Mouse (Mus musculus) stomach, embryonic 16.5 days (tissue): Measurements from ENCODE around the gene Rps24. TPM values are rescaled to one million over a fixed set of nuclear protein-coding genes. Genes with fewer than 3 reads are reported as not detected.

Source experiments
- ATAC-seq: fragments of 200-750 bp; cut with Nextera tagmentation; 2 replicates; pipeline ENCODE4 v1.8.0; 2017; ENCODE audit warnings: moderate number of reproducible peaks, moderate TSS enrichment; ENCODE audit not compliant: insufficient read depth, low FRiP score
- H3K27ac ChIP-seq: fragments of 300-500 bp; sonication (generic); 2 replicates; pipeline ENCODE4 v1.5.1; 2014; ENCODE audit warnings: low read length
- H3K27me3 ChIP-seq: fragments of 300-500 bp; sonication (generic); 2 replicates; pipeline ENCODE4 v1.6.1; 2014; ENCODE audit warnings: low read length, control low read depth, mixed read lengths; ENCODE audit not compliant: control insufficient read depth, insufficient read depth
- H3K36me3 ChIP-seq: fragments of 300-500 bp; sonication (generic); 2 replicates; pipeline ENCODE4 v1.6.1; 2014; ENCODE audit warnings: low read length; ENCODE audit not compliant: control insufficient read depth, insufficient read depth
- H3K4me1 ChIP-seq: fragments of 300-500 bp; sonication (generic); 2 replicates; pipeline ENCODE4 v1.6.1; 2014; ENCODE audit warnings: low read length, control low read depth, mixed read lengths; ENCODE audit not compliant: control insufficient read depth, insufficient read depth
- H3K4me2 ChIP-seq: fragments of 300-500 bp; sonication (generic); 2 replicates; pipeline ENCODE4 v1.6.1; 2014; ENCODE audit warnings: low read depth, low read length, mixed read lengths
- H3K4me3 ChIP-seq: fragments of 300-500 bp; sonication (generic); replicated peaks from 2 replicates; pipeline ENCODE4 v1.5.1; 2014; ENCODE audit warnings: mild to moderate bottlenecking, low read length
- H3K9ac ChIP-seq: fragments of 300-500 bp; sonication (generic); 2 replicates; pipeline ENCODE4 v1.6.1; 2014; ENCODE audit warnings: low read length
- H3K9me3 ChIP-seq: fragments of 300-500 bp; sonication (generic); replicated peaks from 2 replicates; pipeline ENCODE4 v1.6.1; 2016; ENCODE audit warnings: low read length, control low read depth; ENCODE audit not compliant: control insufficient read depth
- WGBS: fragments of 180-500 bp; shearing (Covaris S2); extraction: QIAGEN DNeasy Blood & Tissue Kit; methylation state at CpG from one replicate; pipeline ENCODE4 v1.1.7; 2014; 5-methylcytosine and 5-hydroxymethylcytosine counted together
- polyA plus RNA-seq: library from polyadenylated mRNA; unstranded; fragments of >200 nt; fragmentation: Nextera tagmentation; extraction: Ambion mirVana; gene quantifications from 2 replicates; pipeline ENCODE4 v1.2.1, GENCODE M21; 2015

Rps24 gene
- polyA plus RNA-seq, 1 experiment from 2014 or later, result 860 TPM

DNA sequence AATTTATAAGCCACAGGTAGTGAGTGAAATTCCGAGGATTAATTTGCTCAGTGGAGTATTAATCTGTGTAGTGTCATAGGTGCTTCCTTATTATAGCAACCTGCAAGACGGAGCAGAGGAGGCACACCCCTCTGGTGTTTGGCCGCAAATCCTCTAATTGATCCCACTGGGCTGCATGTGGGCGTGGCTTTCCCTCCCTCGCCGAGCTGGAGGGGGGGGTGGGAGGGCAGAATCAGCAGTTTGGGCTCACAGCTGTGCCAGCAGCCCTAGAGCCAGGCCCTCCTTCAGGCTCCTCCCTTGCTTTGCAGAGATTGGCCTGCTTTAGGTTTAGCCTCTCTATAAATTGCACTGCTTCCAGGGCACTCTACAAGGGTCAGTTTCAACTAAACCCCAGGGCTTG is 43.3 kb downstream of the Rps24 start:
- Histone ChIP-seq H3K4me2 (no peak overlapping the region), H3K4me3 (no peak overlapping the region)
- 5% methylated on average over 6 of the region's 6 CpGs for WGBS

DNA sequence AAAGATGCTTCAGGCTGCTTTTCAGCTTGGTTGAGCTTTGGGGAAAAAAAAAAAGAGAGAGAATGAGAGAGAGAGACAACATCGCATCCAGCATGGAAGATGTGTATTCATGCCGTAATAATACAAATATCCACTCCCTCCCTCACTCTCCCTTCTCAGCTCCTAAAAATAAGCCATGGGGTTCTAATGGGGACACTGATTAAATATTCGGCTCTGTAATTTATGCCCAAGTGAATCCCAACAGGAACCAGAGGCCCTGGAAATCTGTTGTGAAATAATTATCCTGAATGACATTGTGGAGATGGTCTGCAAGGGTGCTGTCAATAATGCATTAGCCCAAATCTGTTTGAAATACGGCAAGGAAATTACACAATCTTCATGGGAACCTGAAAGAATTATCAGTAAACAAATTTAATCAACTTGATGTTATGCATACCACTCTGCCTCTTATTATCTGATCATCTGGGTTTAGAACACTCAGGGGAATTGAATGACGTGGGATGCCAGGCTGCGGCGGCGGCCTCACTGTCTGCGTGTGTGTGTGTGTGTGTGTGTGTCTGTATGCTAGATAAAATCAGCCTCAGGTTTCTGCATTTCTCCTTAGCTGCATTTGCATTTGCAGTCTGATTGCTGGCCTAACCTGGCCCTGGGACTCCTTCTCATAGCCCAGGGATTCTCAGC is 48.1 kb downstream of the Rps24 start:
- H3K27me3 ChIP-seq, result no peaks in the 10 kb centered on the region
- peak; percentile 13; the same call in 1 of the 2 replicates for ATAC-seq
- no peak overlapping the region for H3K4me2 ChIP-seq
- no peak overlapping the region for H3K9ac ChIP-seq
- H3K4me3 ChIP-seq, result no peak overlapping the region
- H3K4me1 ChIP-seq, result peaks cover 7% of the 10 kb centered on the region
- no peak overlapping the region for H3K27ac ChIP-seq
- 67% methylated on average over 9 of the region's 9 CpGs for WGBS
- H3K36me3 ChIP-seq, result no peaks in the 10 kb centered on the region
- H3K9me3 ChIP-seq, result peaks cover 5% of the 10 kb centered on the region; the same call in 1 of the 2 replicates

More for the DNA sequence above, 43.3 kb downstream of the Rps24 start:
- H3K27me3 ChIP-seq, result no peaks in the 10 kb centered on the region
- no peak overlapping the region for H3K27ac ChIP-seq
- peaks cover 12% of the 10 kb centered on the region for H3K4me1 ChIP-seq
- peak; percentile 74; the same call in 1 of the 2 replicates for ATAC-seq
- H3K36me3 ChIP-seq, result no peaks in the 10 kb centered on the region
- H3K9me3 ChIP-seq, result no peaks in the 10 kb centered on the region
- no peak overlapping the region for H3K9ac ChIP-seq

DNA sequence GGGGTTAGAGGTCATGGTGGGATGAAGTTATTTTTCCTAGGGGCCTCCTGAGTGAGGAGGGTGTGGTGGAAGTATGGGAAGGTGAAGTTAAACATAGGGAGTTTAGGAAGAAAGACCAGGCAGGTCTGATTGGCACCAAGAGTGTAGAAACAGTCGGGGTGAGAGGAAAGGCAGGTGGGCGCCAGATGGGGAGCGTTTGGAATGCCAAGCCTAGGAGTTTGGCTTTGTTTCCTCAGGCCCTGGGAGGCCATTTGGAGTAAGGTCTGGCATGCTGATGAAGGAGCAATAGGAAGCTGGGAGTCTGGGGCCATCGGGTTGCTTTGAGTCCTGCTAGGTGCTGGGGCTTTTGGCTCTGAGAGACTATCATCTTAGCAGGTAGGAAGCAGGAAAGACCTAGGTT is 56.0 kb downstream of the Rps24 start:
- no peaks in the 10 kb centered on the region for H3K4me1 ChIP-seq
- no peak overlapping the region for H3K4me2 ChIP-seq
- H3K36me3 ChIP-seq, result no peaks in the 10 kb centered on the region
- ATAC-seq, result no peak
- H3K27me3 ChIP-seq, result no peaks in the 10 kb centered on the region
- WGBS, result 73% methylated on average over 4 of the region's 4 CpGs
- H3K4me3 ChIP-seq, result no peak overlapping the region
- no peaks in the 10 kb centered on the region; the same call in 1 of the 2 replicates for H3K9me3 ChIP-seq
- H3K27ac ChIP-seq, result no peak overlapping the region
- no peak overlapping the region for H3K9ac ChIP-seq

DNA sequence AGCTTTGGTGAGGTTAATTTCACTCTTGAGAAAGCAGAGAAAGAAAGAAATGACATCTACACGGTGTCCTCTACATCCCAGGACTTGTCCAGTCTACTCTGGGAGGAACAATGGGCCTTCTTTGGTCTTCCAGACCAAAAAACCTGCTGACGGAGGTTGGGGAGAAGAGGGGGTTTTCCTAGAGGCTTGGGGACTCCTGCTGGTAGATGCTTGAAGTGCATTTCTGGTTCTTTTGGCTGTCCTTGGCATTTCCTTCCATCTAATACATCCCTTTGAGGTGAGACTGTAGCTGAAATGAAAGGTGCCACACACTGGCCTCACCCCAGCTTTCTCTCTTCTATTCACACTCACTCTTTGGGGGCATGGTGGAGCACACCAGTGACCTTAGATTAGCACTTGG is 57.1 kb downstream of the Rps24 start:
- Histone ChIP-seq H3K9ac (no peak overlapping the region), H3K27me3 (no peaks in the 10 kb centered on the region), H3K9me3 (no peaks in the 10 kb centered on the region; the same call in 1 of the 2 replicates), H3K4me3 (no peak overlapping the region), H3K36me3 (no peaks in the 10 kb centered on the region), H3K4me2 (no peak overlapping the region), H3K4me1 (no peaks in the 10 kb centered on the region), H3K27ac (no peak overlapping the region)
- no peak for ATAC-seq
- 33% methylated on average over 2 of the region's 2 CpGs for WGBS

Other genes starting within 250 kb of the Rps24 start
- 12.3 and 12.4 TPM in 2 replicates for gene Dlg5, start 241.2 kb upstream of the Rps24 start, polyA plus RNA-seq
- gene E330034G19Rik, start 193.9 kb upstream of the Rps24 start, polyA plus RNA-seq, result not detected in 2 replicates
- gene Polr3a, start 67 bp upstream of the Rps24 start, polyA plus RNA-seq, result 14.9 and 16.9 TPM in 2 replicates